Mouse (Mus musculus): ENCODE measurements at regions not wholly inside any gene's neighbourhood (a gene's known extent, or its start where the extent isn't known, plus 50 kb on each side); places are given as distances from the start of the nearest gene placed in this dataset.
A peak's percentile ranks its signal among the peaks of the same experiment; 100 is the strongest.

GRCm38 (mm10) chr14:94541995-94542394, 651.5 kb upstream of the Pcdh9 start:
- WGBS: 85% methylated on average over 8 of the region's 8 CpGs
- no peak for ATAC-seq
- Histone ChIP-seq H3K4me3 (ENCODE audit: low read length) (no peak overlapping the region), H3K4me1 (ENCODE audit: control insufficient read depth, insufficient read depth, low read depth, low read length) (no peaks in the 10 kb centered on the region), H3K9ac (ENCODE audit: low read depth, low read length) (no peak overlapping the region), H3K9me3 (ENCODE audit: control insufficient read depth, low read length) (no peaks in the 10 kb centered on the region), H3K27me3 (replicated peaks; ENCODE audit: control insufficient read depth, insufficient read depth, low read length) (no peaks in the 10 kb centered on the region), H3K4me2 (ENCODE audit: low read length) (no peak overlapping the region), H3K36me3 (ENCODE audit: control insufficient read depth, insufficient read depth, low read length) (no peaks in the 10 kb centered on the region), H3K27ac (ENCODE audit: low read depth, low read length) (no peak overlapping the region)

DNA sequence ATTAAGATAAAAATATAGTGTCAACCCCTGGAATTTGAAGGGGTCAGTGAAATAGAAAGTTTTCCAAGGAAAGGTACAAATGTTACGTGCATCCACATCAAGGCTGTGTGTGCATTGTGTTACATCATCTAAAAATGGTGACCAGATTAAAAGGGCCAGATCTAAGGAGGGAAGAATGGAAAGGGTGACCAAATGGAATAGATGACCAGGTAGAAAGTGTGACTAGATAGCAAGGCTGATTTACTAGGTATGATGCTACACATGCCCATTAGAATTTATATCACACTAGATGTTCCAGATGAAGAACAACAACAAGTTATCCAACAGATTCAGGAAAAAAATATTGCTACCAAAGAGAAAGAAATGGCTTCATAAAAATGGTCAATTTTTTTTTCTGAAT, 635.2 kb upstream of the Pcdh9 start:
- Histone ChIP-seq H3K4me1 (ENCODE audit: control insufficient read depth, insufficient read depth, low read depth, low read length) (no peaks in the 10 kb centered on the region), H3K9me3 (ENCODE audit: control insufficient read depth, low read length) (no peaks in the 10 kb centered on the region), H3K4me3 (ENCODE audit: low read length) (no peak overlapping the region), H3K27ac (ENCODE audit: low read depth, low read length) (no peak overlapping the region), H3K27me3 (replicated peaks; ENCODE audit: control insufficient read depth, insufficient read depth, low read length) (no peaks in the 10 kb centered on the region), H3K9ac (ENCODE audit: low read depth, low read length) (no peak overlapping the region), H3K4me2 (ENCODE audit: low read length) (no peak overlapping the region), H3K36me3 (ENCODE audit: control insufficient read depth, insufficient read depth, low read length) (no peaks in the 10 kb centered on the region)
- WGBS: 78% methylated on average over 1 of the region's 1 CpGs
- ATAC-seq: no peak

- Histone ChIP-seq H3K27me3 (replicated peaks; ENCODE audit: control insufficient read depth, insufficient read depth, low read length) (no peaks in the 10 kb centered on the region), H3K27ac (ENCODE audit: low read depth, low read length) (no peak overlapping the region), H3K9ac (ENCODE audit: low read depth, low read length) (no peak overlapping the region), H3K9me3 (ENCODE audit: control insufficient read depth, low read length) (no peaks in the 10 kb centered on the region), H3K36me3 (ENCODE audit: control insufficient read depth, insufficient read depth, low read length) (no peaks in the 10 kb centered on the region), H3K4me2 (ENCODE audit: low read length) (no peak overlapping the region), H3K4me1 (ENCODE audit: control insufficient read depth, insufficient read depth, low read depth, low read length) (no peaks in the 10 kb centered on the region), H3K4me3 (ENCODE audit: low read length) (no peak overlapping the region)
- ATAC-seq: no peak
These were observed 634.8 kb upstream of the Pcdh9 start for GRCm38 (mm10) chr14:94525238-94525637.

GRCm38 (mm10) chr14:94522007-94522406, 631.5 kb upstream of the Pcdh9 start:
- Histone ChIP-seq H3K36me3 (ENCODE audit: control insufficient read depth, insufficient read depth, low read length) (no peaks in the 10 kb centered on the region), H3K4me1 (ENCODE audit: control insufficient read depth, insufficient read depth, low read depth, low read length) (no peaks in the 10 kb centered on the region), H3K9me3 (ENCODE audit: control insufficient read depth, low read length) (no peaks in the 10 kb centered on the region), H3K9ac (ENCODE audit: low read depth, low read length) (no peak overlapping the region), H3K4me3 (ENCODE audit: low read length) (no peak overlapping the region), H3K4me2 (ENCODE audit: low read length) (no peak overlapping the region), H3K27ac (ENCODE audit: low read depth, low read length) (no peak overlapping the region), H3K27me3 (replicated peaks; ENCODE audit: control insufficient read depth, insufficient read depth, low read length) (no peaks in the 10 kb centered on the region)
- 35% methylated on average over 2 of the region's 2 CpGs for WGBS
- no peak for ATAC-seq

DNA sequence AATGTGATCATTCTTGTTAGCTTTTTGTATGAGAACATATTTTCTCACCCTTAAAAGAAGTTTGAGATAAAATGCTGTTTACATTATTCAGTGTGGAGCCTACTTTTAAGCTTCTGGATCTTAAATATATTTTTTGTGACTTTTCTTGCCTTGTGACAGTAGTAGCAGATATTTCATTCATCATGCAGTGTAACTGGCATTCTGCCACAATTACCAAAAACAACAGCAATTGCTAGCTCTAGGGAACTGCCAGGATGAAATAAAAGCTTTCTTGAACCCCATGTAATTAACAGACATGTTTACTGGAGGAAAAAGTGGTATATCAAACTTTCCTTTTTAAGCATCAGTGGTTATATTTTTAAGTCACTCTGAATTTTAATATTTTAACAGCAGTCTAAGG, 600.9 kb upstream of the Pcdh9 start:
- ATAC-seq: no peak
- no peak overlapping the region for H3K27ac ChIP-seq (ENCODE audit: low read depth, low read length)
- no peak overlapping the region for H3K9ac ChIP-seq (ENCODE audit: low read depth, low read length)
- H3K9me3 ChIP-seq (ENCODE audit: control insufficient read depth, low read length): no peaks in the 10 kb centered on the region
- no peak overlapping the region for H3K4me2 ChIP-seq (ENCODE audit: low read length)
- no peaks in the 10 kb centered on the region for H3K4me1 ChIP-seq (ENCODE audit: control insufficient read depth, insufficient read depth, low read depth, low read length)
- no peaks in the 10 kb centered on the region for H3K27me3 ChIP-seq (replicated peaks; ENCODE audit: control insufficient read depth, insufficient read depth, low read length)
- no peaks in the 10 kb centered on the region for H3K36me3 ChIP-seq (ENCODE audit: control insufficient read depth, insufficient read depth, low read length)
- H3K4me3 ChIP-seq (ENCODE audit: low read length): no peak overlapping the region

DNA sequence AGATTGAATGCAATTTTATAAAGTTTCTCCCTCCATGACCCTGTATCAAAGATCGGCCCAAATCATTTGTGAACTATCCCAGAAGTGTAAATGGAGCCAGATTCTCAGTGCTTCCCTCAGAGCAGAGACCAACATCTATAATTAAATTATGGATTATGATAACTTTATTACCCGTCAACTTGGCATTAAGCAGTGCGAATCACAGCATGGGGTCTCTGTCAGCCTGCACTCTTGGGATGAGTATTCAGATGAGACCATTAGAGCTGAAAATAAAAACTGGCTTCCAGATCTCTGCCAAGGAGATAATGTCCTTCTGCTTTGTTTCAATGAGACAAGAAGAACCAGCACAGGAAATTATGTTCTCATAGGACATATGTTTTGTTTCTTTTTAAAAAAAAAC, 585.4 kb upstream of the Pcdh9 start:
- no peak overlapping the region for H3K9ac ChIP-seq (ENCODE audit: low read depth, low read length)
- H3K27me3 ChIP-seq (replicated peaks; ENCODE audit: control insufficient read depth, insufficient read depth, low read length): no peaks in the 10 kb centered on the region
- H3K36me3 ChIP-seq (ENCODE audit: control insufficient read depth, insufficient read depth, low read length): no peaks in the 10 kb centered on the region
- no peak overlapping the region for H3K27ac ChIP-seq (ENCODE audit: low read depth, low read length)
- WGBS: 50% methylated on average over 3 of the region's 3 CpGs
- H3K9me3 ChIP-seq (ENCODE audit: control insufficient read depth, low read length): no peaks in the 10 kb centered on the region
- no peak overlapping the region for H3K4me2 ChIP-seq (ENCODE audit: low read length)
- ATAC-seq: peak; percentile 80
- no peak overlapping the region for H3K4me3 ChIP-seq (ENCODE audit: low read length)
- no peaks in the 10 kb centered on the region for H3K4me1 ChIP-seq (ENCODE audit: control insufficient read depth, insufficient read depth, low read depth, low read length)

GRCm38 (mm10) chr14:94473181-94473580, 582.7 kb upstream of the Pcdh9 start:
- Histone ChIP-seq H3K4me1 (ENCODE audit: control insufficient read depth, insufficient read depth, low read depth, low read length) (no peaks in the 10 kb centered on the region), H3K4me3 (ENCODE audit: low read length) (no peak overlapping the region), H3K9me3 (ENCODE audit: control insufficient read depth, low read length) (no peaks in the 10 kb centered on the region), H3K27ac (ENCODE audit: low read depth, low read length) (no peak overlapping the region), H3K4me2 (ENCODE audit: low read length) (no peak overlapping the region), H3K9ac (ENCODE audit: low read depth, low read length) (no peak overlapping the region), H3K27me3 (replicated peaks; ENCODE audit: control insufficient read depth, insufficient read depth, low read length) (no peaks in the 10 kb centered on the region), H3K36me3 (ENCODE audit: control insufficient read depth, insufficient read depth, low read length) (no peaks in the 10 kb centered on the region)
- 92% methylated on average over 1 of the region's 1 CpGs for WGBS
- ATAC-seq: peak; percentile 42; the same call in 1 of the 2 replicates

GRCm38 (mm10) chr14:94445952-94446351, 555.5 kb upstream of the Pcdh9 start:
- H3K36me3 ChIP-seq (ENCODE audit: control insufficient read depth, insufficient read depth, low read length): no peaks in the 10 kb centered on the region
- no peak overlapping the region for H3K4me2 ChIP-seq (ENCODE audit: low read length)
- no peak overlapping the region for H3K27ac ChIP-seq (ENCODE audit: low read depth, low read length)
- H3K27me3 ChIP-seq (replicated peaks; ENCODE audit: control insufficient read depth, insufficient read depth, low read length): no peaks in the 10 kb centered on the region
- no peaks in the 10 kb centered on the region for H3K4me1 ChIP-seq (ENCODE audit: control insufficient read depth, insufficient read depth, low read depth, low read length)
- H3K9me3 ChIP-seq (ENCODE audit: control insufficient read depth, low read length): no peaks in the 10 kb centered on the region
- 95% methylated on average over 1 of the region's 1 CpGs for WGBS
- no peak for ATAC-seq
- no peak overlapping the region for H3K4me3 ChIP-seq (ENCODE audit: low read length)
- no peak overlapping the region for H3K9ac ChIP-seq (ENCODE audit: low read depth, low read length)

DNA sequence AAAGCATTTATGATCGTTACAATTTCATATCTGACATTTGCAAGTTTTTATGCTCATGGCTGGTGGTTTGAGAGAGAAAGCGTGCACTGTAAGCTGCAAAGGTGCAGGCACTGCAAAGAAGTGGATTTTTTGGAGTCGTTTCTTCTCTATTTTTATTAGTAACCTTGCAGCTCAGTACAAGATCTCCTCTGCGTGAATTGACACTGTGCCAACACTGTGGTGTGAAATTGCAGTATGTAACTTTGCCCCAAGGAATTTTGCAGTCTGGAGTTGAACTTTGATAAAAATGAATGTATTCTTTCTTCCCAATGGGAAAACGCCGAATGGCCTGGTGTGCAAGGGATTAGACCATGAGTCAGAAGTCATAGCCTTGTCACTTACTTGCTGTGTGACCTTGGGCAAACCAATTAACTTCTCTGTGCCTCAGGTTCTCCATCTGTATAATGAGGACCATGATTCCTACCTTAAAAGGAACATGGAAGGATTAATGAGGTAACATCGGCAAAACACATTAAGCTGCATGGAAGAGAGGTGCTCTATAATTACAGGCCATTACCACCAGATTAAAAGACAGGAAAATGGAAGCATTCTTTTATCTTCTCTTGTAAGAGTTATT, 543.0 kb upstream of the Pcdh9 start:
- H3K4me3 ChIP-seq (ENCODE audit: low read length): no peak overlapping the region
- no peak overlapping the region for H3K27ac ChIP-seq (ENCODE audit: low read depth, low read length)
- no peaks in the 10 kb centered on the region for H3K4me1 ChIP-seq (ENCODE audit: control insufficient read depth, insufficient read depth, low read depth, low read length)
- no peaks in the 10 kb centered on the region for H3K36me3 ChIP-seq (ENCODE audit: control insufficient read depth, insufficient read depth, low read length)
- 61% methylated on average over 7 of the region's 7 CpGs for WGBS
- peak; percentile 61; the same call in 1 of the 2 replicates for ATAC-seq
- H3K9ac ChIP-seq (ENCODE audit: low read depth, low read length): no peak overlapping the region
- no peaks in the 10 kb centered on the region for H3K9me3 ChIP-seq (ENCODE audit: control insufficient read depth, low read length)
- H3K27me3 ChIP-seq (replicated peaks; ENCODE audit: control insufficient read depth, insufficient read depth, low read length): no peaks in the 10 kb centered on the region
- H3K4me2 ChIP-seq (ENCODE audit: low read length): no peak overlapping the region
